Mouse (Mus musculus) forebrain, postnatal 0 days (tissue): ENCODE measurements at regions not wholly inside any gene's neighbourhood (a gene's known extent, or its start where the extent isn't known, plus 50 kb on each side); places are given as distances from the start of the nearest gene placed in this dataset.

Experiments used
- ATAC-seq: fragments of 200-750 bp; cut with Nextera tagmentation; 2 replicates; pipeline ENCODE4 v1.8.0; 2017; ENCODE audit warnings: mild to moderate bottlenecking, moderate library complexity
- DNase-seq: peaks from one replicate; pipeline ENCODE4 v3.0.0-alpha.2; 2015
- H3K27ac ChIP-seq: fragments of 300-500 bp; sonication (generic); 2 replicates; pipeline ENCODE4 v1.5.1; 2014; ENCODE audit warnings: low read depth, mild to moderate bottlenecking, antibody characterized with exemption, low read length, moderate library complexity, mixed read lengths
- H3K27me3 ChIP-seq: fragments of 300-500 bp; sonication (generic); 2 replicates; pipeline ENCODE4 v1.6.1; 2014; ENCODE audit warnings: mild to moderate bottlenecking, low read length, mixed read lengths; ENCODE audit not compliant: insufficient read depth
- H3K36me3 ChIP-seq: fragments of 300-500 bp; sonication (generic); 2 replicates; pipeline ENCODE4 v1.6.1; 2014; ENCODE audit warnings: mild to moderate bottlenecking, moderate library complexity; ENCODE audit not compliant: insufficient read depth
- H3K4me1 ChIP-seq: fragments of 300-500 bp; sonication (generic); 2 replicates; pipeline ENCODE4 v1.6.1; 2014; ENCODE audit warnings: antibody characterized with exemption; ENCODE audit not compliant: insufficient read depth
- H3K4me2 ChIP-seq: fragments of 300-500 bp; sonication (generic); 2 replicates; pipeline ENCODE4 v1.6.1; 2014; ENCODE audit warnings: low read depth, mild to moderate bottlenecking, moderate library complexity
- H3K4me3 ChIP-seq: fragments of 300-500 bp; sonication (generic); 2 replicates; pipeline ENCODE4 v1.5.1; 2014; ENCODE audit warnings: low read depth, low read length, mixed read lengths
- H3K9ac ChIP-seq: fragments of 300-500 bp; sonication (generic); 2 replicates; pipeline ENCODE4 v1.6.1; 2014; ENCODE audit warnings: mild to moderate bottlenecking
- H3K9me3 ChIP-seq: fragments of 300-500 bp; sonication (generic); 2 replicates; pipeline ENCODE4 v1.6.1; 2016; ENCODE audit warnings: low read length
- CTCF ChIP-seq: sonication (generic); IDR thresholded peaks from 2 replicates; pipeline ENCODE4 v1.5.1; 2016; ENCODE audit warnings: antibody characterized with exemption, control low read depth, low read depth
- WGBS: fragments of 180-500 bp; shearing (Covaris S2); extraction: QIAGEN DNeasy Blood & Tissue Kit; methylation state at CpG from one replicate; pipeline ENCODE4 v1.1.7; 2014; 5-methylcytosine and 5-hydroxymethylcytosine counted together

DNA sequence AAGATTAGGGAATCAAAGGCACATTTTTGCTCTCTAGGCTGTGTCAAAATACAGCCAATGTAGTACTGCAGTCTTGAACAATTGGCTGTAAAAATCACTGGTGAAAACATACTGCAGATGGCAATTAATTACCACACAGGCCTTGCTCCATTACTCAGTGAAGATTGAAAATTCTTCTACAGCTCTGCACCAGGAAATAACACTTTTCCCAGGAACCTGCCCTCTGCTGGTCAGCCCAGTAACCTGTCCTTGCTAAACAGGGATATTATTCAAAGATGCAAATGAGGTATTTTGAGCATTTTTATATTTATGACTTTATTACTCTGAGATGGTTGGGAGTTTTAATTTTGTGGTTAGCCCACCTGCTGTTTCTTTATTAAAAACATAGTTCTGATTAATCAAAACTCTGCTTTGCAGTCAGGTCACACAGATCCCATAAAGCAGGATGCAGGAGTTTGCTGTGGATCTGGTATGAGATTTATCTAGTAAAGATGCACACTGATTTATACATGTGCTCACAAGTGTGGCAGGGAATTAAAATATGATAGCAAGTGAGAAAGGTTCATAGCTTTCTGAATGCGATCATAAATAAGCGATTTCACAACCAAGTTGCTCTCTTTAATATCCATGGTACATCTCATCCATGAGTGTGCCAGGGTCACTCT lies 815.3 kb upstream of the Ghitm start:
- Histone ChIP-seq H3K4me1 (no peaks in the 10 kb centered on the region), H3K27ac (no peak overlapping the region), H3K9me3 (no peaks in the 10 kb centered on the region), H3K36me3 (no peaks in the 10 kb centered on the region), H3K4me3 (no peak overlapping the region), H3K27me3 (no peaks in the 10 kb centered on the region), H3K4me2 (no peak overlapping the region), H3K9ac (no peak overlapping the region)
- peak; percentile 21 for DNase-seq
- WGBS: 98% methylated on average over 2 of the region's 2 CpGs
- ATAC-seq: peak; percentile 48; the same call in 1 of the 2 replicates
- peak; percentile 42 for TF ChIP-seq CTCF
